Mouse (Mus musculus): ENCODE data around the gene Rpl13a. TPM values are rescaled to one million over a fixed set of nuclear protein-coding genes. Genes with fewer than 3 reads are reported as not detected.
"Not testable (repeated sequence)": the region's sequence is repeated elsewhere in the genome, so short reads cannot be mapped to it uniquely, and the experiment has no call there.

Gene Rpl13a
- polyA plus RNA-seq, 1 experiment from 2014 or later, result 804 TPM

DNA sequence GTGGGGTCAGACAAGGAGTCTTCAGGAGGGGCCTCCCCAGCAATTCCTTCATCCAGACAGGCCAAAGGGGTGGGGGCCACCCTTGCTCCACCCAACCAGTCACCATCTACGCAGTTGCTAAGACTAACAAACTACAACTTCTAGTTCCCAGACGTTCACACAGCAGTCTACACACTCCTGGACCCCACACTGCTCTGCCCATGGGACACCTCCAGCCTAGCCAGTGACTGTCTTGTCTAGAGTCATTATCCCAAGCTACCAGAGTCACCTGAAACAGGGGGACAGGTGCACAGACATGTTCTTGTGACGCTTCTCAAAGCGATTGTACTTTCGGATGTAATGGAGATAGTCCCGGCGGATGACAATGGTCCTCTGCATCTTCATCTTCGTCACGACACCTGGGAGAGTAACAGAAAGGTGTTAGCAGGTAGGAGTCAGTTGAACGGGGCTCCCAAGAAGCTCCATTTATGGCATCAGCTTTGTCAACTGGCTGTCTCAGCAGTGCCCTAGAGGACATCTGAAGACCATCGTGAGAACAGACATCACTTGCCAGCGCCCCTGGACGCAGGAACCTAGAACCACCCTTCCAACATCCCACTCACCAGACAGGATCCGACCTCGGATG, 5.9 kb downstream of the Rpl13a start:
- Histone ChIP-seq H3K79me2 (ENCODE audit: inconsistent target) (peaks cover 34% of the 10 kb centered on the region), H3K27ac (peak overlapping the region; percentile 95), H3K36me3 (ENCODE audit: inconsistent target) (peaks cover 53% of the 10 kb centered on the region), H3K4me3 (ENCODE audit: inconsistent target) (peak overlapping the region; percentile 99)
- 67% methylated on average over 13 of the region's 15 CpGs for whole genome bisulfite sequencing (ENCODE audit: missing documents)

DNA sequence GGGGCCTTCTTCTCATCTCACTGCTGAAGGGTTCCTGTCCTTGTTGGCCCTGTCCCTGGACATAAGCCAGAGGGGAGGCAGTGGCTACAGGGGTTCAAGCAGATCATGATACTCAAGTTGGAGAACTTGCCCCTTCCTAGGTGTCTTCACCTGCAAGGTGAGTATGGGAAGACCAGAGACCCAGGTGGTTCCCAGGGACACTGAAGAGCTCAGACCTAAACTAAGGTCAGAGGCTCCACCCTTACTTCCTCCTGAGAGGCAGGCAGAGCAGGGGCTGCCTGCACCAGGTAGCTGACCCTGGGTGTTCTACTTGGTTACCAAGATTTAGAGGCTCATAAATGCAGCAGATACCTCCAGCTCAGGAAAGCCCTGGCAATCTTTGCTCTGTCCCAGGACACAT, 6.6 kb downstream of the Rpl13a start:
- no peak overlapping the region for H3K27ac ChIP-seq
- peaks cover 51% of the 10 kb centered on the region for H3K36me3 ChIP-seq (ENCODE audit: inconsistent target)
- peaks cover 27% of the 10 kb centered on the region for H3K79me2 ChIP-seq (ENCODE audit: inconsistent target)
- H3K4me3 ChIP-seq (ENCODE audit: inconsistent target), result no peak overlapping the region

DNA sequence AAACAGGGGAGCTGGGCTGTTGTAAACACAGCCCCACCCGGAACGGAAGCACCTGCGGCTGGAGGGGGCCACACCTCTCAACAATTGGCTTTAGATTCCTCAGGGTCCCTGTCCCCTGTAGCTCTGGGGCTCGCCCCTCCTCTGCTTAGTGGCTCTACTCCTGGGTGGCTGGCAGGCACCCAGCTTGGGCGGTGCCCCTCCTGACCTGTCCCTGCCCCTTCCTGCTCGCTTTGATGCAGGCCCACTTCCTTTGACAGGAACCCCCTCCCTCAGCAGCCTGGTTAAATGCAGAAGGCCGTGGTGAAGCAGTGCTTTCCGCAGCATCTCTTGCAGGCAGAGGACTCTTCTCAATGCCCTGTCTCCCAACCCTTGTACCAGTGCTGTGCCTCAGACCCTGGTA, 7.2 kb downstream of the Rpl13a start:
- Histone ChIP-seq H3K79me2 (ENCODE audit: inconsistent target) (peaks cover 21% of the 10 kb centered on the region), H3K4me3 (ENCODE audit: inconsistent target) (no peak overlapping the region), H3K36me3 (ENCODE audit: inconsistent target) (peaks cover 46% of the 10 kb centered on the region), H3K27ac (no peak overlapping the region)
- WGBS (ENCODE audit: missing documents), result 22% methylated on average over 7 of the region's 8 CpGs

DNA sequence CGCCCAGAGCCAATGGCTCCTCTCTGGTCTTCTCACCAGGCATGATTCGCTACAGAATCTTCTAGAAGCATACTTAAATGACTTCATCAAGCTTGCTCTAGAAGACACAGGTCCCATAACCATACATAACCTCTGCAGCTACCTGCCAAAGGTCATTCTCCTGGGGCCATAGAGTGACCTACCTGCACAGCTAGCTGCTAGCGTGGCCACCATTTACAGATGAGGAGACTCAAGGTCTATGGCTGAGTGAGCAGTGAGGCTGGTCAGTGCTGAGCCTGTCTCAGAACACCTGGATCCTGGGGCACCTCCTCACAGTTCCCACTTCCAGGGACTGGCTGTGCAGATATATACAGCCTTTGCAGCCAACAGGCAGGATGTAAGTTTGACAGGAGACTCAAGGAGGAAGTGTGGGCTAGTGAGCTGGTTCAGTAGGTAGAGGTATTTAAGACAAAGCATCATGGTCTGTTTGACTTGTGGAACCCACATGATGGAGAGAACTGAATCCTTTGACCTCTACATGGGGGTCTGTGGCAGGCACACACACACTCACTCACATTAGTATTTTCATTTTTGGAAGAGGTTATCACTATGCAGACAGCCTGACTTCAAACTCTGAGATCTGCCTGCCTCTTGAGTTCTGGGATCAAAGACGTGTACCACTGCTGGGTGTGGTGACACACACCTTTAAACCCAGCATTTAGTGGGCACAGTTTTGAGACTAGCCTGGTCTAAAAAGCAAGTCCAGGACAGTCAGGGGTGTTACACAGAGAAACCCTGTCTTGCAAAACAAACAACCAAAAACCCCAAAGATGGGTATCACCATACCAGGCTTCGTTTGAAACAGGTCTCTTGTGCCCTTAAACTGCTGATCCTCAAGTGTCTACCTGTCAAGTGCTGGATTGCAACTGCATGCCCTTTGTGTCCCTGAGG, 8.5 kb downstream of the Rpl13a start:
- no peak overlapping the region for H3K27ac ChIP-seq
- no peak overlapping the region for H3K4me3 ChIP-seq (ENCODE audit: inconsistent target)
- WGBS (ENCODE audit: missing documents), result 84% methylated on average over 5 of the region's 5 CpGs
- peaks cover 17% of the 10 kb centered on the region for H3K79me2 ChIP-seq (ENCODE audit: inconsistent target)
- H3K36me3 ChIP-seq (ENCODE audit: inconsistent target), result peaks cover 32% of the 10 kb centered on the region

DNA sequence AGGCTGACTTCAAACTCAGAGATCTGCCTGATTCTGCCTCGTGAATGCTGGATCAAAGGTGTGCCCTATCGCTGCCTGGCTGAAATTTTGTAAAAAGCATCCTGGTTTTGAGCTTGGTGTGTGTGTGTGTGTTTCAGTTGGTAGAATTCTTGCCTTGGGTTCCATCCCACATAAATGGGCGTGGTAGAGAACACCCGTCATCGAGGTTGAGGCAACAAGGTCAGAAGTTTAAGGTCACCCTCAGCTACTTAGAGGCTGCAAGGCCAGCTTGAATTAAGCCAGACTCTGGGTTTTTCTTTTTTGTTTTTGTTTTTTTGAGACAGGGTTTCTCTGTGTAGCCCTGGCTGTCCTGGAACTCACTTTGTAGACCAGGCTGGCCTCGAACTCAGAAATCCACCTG, 10.2 kb downstream of the Rpl13a start:
- 93% methylated on average over 5 of the region's 6 CpGs for WGBS (ENCODE audit: missing documents)
- Histone ChIP-seq H3K36me3 (ENCODE audit: inconsistent target) (peaks cover 32% of the 10 kb centered on the region), H3K27ac (no peak overlapping the region), H3K79me2 (ENCODE audit: inconsistent target) (peaks cover 9% of the 10 kb centered on the region), H3K4me3 (ENCODE audit: inconsistent target) (no peak overlapping the region)

GRCm38 (mm10) chr7:45117566-45117965, 11.0 kb downstream of the Rpl13a start:
- peaks cover 28% of the 10 kb centered on the region for H3K36me3 ChIP-seq (ENCODE audit: inconsistent target)
- peaks cover 1% of the 10 kb centered on the region for H3K79me2 ChIP-seq (ENCODE audit: inconsistent target)
- H3K27ac ChIP-seq, result no peak overlapping the region
- H3K4me3 ChIP-seq (ENCODE audit: inconsistent target), result no peak overlapping the region
- 75% methylated on average over 8 of the region's 8 CpGs for WGBS (ENCODE audit: missing documents)

DNA sequence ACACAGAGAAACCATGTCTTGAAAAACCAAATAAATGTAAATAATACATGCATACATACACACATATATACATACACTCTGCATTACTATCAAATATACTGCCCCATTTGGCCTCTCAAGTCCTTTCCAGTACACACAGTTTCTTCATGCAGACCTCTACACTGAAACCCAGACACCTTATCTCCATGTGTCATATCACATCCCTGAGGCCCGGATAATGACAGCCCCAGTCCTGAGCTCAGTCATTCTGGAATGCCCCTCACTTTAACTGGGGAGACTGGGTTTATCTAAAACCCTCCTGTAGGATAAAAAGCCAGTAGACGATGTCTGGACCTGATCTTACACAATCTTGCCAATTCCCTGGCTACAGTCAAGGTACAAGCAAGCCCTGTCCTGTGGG, 15.1 kb downstream of the Rpl13a start:
- no peak overlapping the region for H3K4me3 ChIP-seq (ENCODE audit: inconsistent target)
- 100% methylated on average over 2 of the region's 2 CpGs for WGBS (ENCODE audit: missing documents)
- no peak overlapping the region for H3K27ac ChIP-seq
- no peaks in the 10 kb centered on the region for H3K79me2 ChIP-seq (ENCODE audit: inconsistent target)
- H3K36me3 ChIP-seq (ENCODE audit: inconsistent target), result no peaks in the 10 kb centered on the region

DNA sequence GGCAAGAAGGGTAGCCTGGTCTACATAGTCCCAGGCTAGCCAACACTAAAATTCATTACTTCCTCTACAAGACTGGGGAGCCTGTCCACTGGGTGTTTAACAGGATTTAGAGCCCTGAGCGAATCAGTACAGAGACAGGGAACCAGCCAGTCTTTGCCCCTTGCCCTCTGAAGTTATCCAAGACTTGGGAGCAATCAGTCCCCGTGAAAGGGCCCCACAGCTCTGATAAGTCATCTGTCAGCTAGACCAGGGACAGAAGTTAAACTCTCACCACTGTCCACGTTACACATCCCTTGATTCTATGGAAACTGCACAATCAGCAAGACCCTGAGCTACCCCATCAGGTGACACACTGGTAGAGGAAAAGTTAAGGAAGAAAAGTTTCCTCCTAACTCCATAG, 16.0 kb downstream of the Rpl13a start:
- 89% methylated on average over 3 of the region's 3 CpGs for WGBS (ENCODE audit: missing documents)
- Histone ChIP-seq H3K79me2 (ENCODE audit: inconsistent target) (no peaks in the 10 kb centered on the region), H3K36me3 (ENCODE audit: inconsistent target) (no peaks in the 10 kb centered on the region), H3K4me3 (ENCODE audit: inconsistent target) (no peak overlapping the region), H3K27ac (no peak overlapping the region)

- H3K4me3 ChIP-seq (ENCODE audit: inconsistent target), result no peak overlapping the region
- 96% methylated on average over 2 of the region's 2 CpGs for WGBS (ENCODE audit: missing documents)
- H3K27ac ChIP-seq, result no peak overlapping the region
- no peaks in the 10 kb centered on the region for H3K79me2 ChIP-seq (ENCODE audit: inconsistent target)
- no peaks in the 10 kb centered on the region for H3K36me3 ChIP-seq (ENCODE audit: inconsistent target)
Observed at GRCm38 (mm10) chr7:45111940-45112339, 16.6 kb downstream of the Rpl13a start.

- not testable (repeated sequence) for H3K27ac ChIP-seq; H3K36me3 ChIP-seq (ENCODE audit: inconsistent target); H3K79me2 ChIP-seq (ENCODE audit: inconsistent target); H3K4me3 ChIP-seq (ENCODE audit: inconsistent target)
- WGBS (ENCODE audit: missing documents), result 93% methylated on average over 3 of the region's 4 CpGs
Observed at GRCm38 (mm10) chr7:45110089-45110488, 18.5 kb downstream of the Rpl13a start.

GRCm38 (mm10) chr7:45107052-45107645, 21.4 kb downstream of the Rpl13a start:
- no peak overlapping the region for H3K4me3 ChIP-seq (ENCODE audit: inconsistent target)
- peaks cover 13% of the 10 kb centered on the region; the same call in 1 of the 2 replicates for H3K79me2 ChIP-seq (ENCODE audit: inconsistent target)
- no peaks in the 10 kb centered on the region for H3K36me3 ChIP-seq (ENCODE audit: inconsistent target)
- WGBS (ENCODE audit: missing documents), result 39% methylated on average over 5 of the region's 5 CpGs
- no peak overlapping the region for H3K27ac ChIP-seq

DNA sequence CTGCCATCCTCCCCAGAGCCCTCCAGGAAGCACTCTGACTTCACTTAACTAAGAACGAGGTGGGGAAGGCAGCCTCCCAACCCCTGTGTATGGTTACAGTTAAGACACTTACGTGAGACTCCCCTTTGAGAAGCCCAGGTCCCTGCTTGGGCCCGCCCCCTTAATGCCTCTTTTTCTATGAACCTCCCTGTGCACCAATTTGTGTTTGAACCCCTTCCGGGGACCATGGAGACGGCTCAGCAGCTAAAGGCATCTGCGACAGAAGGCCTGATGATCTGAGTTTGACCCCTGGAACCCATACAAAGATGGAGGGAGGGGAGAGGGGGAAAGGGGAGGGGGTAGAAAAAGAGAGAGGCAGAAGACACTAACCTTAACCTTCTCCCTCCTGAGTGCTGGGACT, 22.1 kb downstream of the Rpl13a start:
- no peak overlapping the region for H3K27ac ChIP-seq
- H3K79me2 ChIP-seq (ENCODE audit: inconsistent target), result peaks cover 16% of the 10 kb centered on the region; the same call in 1 of the 2 replicates
- WGBS (ENCODE audit: missing documents), result 94% methylated on average over 6 of the region's 6 CpGs
- H3K4me3 ChIP-seq (ENCODE audit: inconsistent target), result no peak overlapping the region
- no peaks in the 10 kb centered on the region; the same call in 1 of the 2 replicates for H3K36me3 ChIP-seq (ENCODE audit: inconsistent target)

DNA sequence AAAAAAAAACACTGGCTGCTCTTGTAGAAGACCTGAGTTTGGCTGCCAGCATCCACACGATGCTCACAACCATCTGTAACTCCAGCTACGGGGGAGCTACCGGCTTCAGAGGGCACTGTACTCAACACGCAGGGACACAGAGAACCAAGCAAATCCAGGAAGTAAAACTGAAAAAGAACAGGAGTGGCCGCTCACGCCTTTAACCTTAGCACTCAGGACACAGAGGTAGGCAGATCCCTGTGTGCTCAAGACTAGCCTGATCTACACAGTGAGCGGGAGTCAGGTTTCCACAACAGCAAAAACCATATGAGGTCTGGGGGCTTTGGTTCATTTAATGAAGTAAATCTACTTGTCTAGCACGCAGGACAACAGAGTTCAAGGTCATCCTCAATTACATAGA, 23.1 kb downstream of the Rpl13a start:
- Histone ChIP-seq H3K27ac (no peak overlapping the region), H3K36me3 (ENCODE audit: inconsistent target) (no peaks in the 10 kb centered on the region; the same call in 1 of the 2 replicates), H3K4me3 (ENCODE audit: inconsistent target) (no peak overlapping the region), H3K79me2 (ENCODE audit: inconsistent target) (peaks cover 16% of the 10 kb centered on the region; the same call in 1 of the 2 replicates)
- 78% methylated on average over 8 of the region's 8 CpGs for WGBS (ENCODE audit: missing documents)

GRCm38 (mm10) chr7:45104941-45105340, 23.6 kb downstream of the Rpl13a start:
- H3K27ac ChIP-seq, result no peak overlapping the region
- WGBS (ENCODE audit: missing documents), result 83% methylated on average over 4 of the region's 5 CpGs
- H3K36me3 ChIP-seq (ENCODE audit: inconsistent target), result no peaks in the 10 kb centered on the region; the same call in 1 of the 2 replicates
- no peak overlapping the region for H3K4me3 ChIP-seq (ENCODE audit: inconsistent target)
- H3K79me2 ChIP-seq (ENCODE audit: inconsistent target), result peaks cover 16% of the 10 kb centered on the region; the same call in 1 of the 2 replicates

Measured in macrophage (primary cell).